ENCODE assay signal across 25 mouse cellular contexts in genomic region chr7:69770980-69771348, GRCm38 (mm10).
DNase-seq lines count a peak whose midpoint lies in the region; ATAC-seq and TF ChIP-seq lines count a peak whose summit lies in the region.
"Had no signal": no experiment of that assay in that cellular context is flagged by ENCODE, and none has a peak within 500 bp of the region (broad histone marks: within the 10 kb centered on the region; RNA-seq: fewer than 3 reads in every experiment).

No protein-coding gene starts in this region.

- DNase-seq in cerebellum, postnatal 10 days = peak; percentile 2 to 6
- DNase-seq in cerebellum, adult 8-10 months = no peak
- DNase-seq in layer of hippocampus, adult 2 months (ENCODE audit: low spot score in 2 of 2) = no peak
- DNase-seq in layer of hippocampus, adult 9-10 months (ENCODE audit: low spot score) = no peak
- no peak for DNase-seq in heart, postnatal 4 days
- DNase-seq: adrenal gland, postnatal 10 days; cerebellum, adult 11-12 months; gastrocnemius, postnatal 14 days; heart, postnatal 14 days; kidney, adult 9 months; kidney, postnatal 10 days; lung, embryonic 14.5 days; right cerebral cortex, postnatal 4 days; thymus, adult 18-20 months; thymus, postnatal 25 days had no signal

- peak; percentile 62 for ATAC-seq in midbrain, embryonic 13.5 days
- no peak for ATAC-seq in erythroid progenitor cell, adult 5-6 weeks (replicated peaks; ENCODE audit: low FRiP score, poor library complexity, severe bottlenecking)
- no peak for ATAC-seq in forebrain, embryonic 15.5 days (replicated peaks)
- ATAC-seq: intestine, postnatal 0 days had no signal

- H3K4me3 ChIP-seq in layer of hippocampus, adult 2 months = no peak overlapping the region
- H3K4me3 ChIP-seq in midbrain, embryonic 13.5 days (replicated peaks) = no peak overlapping the region
- H3K4me3 ChIP-seq in forebrain, embryonic 15.5 days = no peak overlapping the region
- H3K4me3 ChIP-seq: erythroblast, embryonic 14.5 days; forebrain, embryonic 12.5 days; limb, embryonic 12.5 days; liver, embryonic 15.5 days had no signal

- H3K36me3 ChIP-seq in midbrain, embryonic 13.5 days = no peaks in the 10 kb centered on the region
- no peaks in the 10 kb centered on the region for H3K36me3 ChIP-seq in forebrain, embryonic 15.5 days
- H3K36me3 ChIP-seq: forebrain, embryonic 12.5 days; limb, embryonic 12.5 days; liver, embryonic 15.5 days had no signal

- no peaks in the 10 kb centered on the region for H3K9me3 ChIP-seq in midbrain, embryonic 13.5 days
- no peaks in the 10 kb centered on the region for H3K9me3 ChIP-seq in forebrain, embryonic 15.5 days
- H3K9me3 ChIP-seq: forebrain, embryonic 12.5 days; limb, embryonic 12.5 days; liver, embryonic 15.5 days had no signal

- H3K4me1 ChIP-seq in midbrain, embryonic 13.5 days (replicated peaks) = peaks cover 9% of the 10 kb centered on the region; the same call in 1 of the 2 replicates
- H3K4me1 ChIP-seq in forebrain, embryonic 15.5 days = no peaks in the 10 kb centered on the region
- H3K4me1 ChIP-seq: limb, embryonic 12.5 days; liver, embryonic 15.5 days had no signal

- 43% methylated on average over 5 of the region's 5 CpGs for WGBS in midbrain, embryonic 13.5 days
- WGBS in forebrain, embryonic 15.5 days = 81% methylated on average over 5 of the region's 5 CpGs

- TF ChIP-seq CTCF in layer of hippocampus, adult 2 months (conservative IDR thresholded peaks at IDR 0.05) = peak; percentile 29; the same call in 1 of the 2 replicates

- no peak overlapping the region for H3K9ac ChIP-seq in midbrain, embryonic 13.5 days (replicated peaks)
- no peak overlapping the region for H3K9ac ChIP-seq in forebrain, embryonic 15.5 days (replicated peaks)
- H3K9ac ChIP-seq: forebrain, embryonic 12.5 days; limb, embryonic 12.5 days; liver, embryonic 15.5 days; lung, embryonic 14.5 days had no signal

- peaks cover 71% of the 10 kb centered on the region for H3K27me3 ChIP-seq in midbrain, embryonic 13.5 days
- H3K27me3 ChIP-seq in forebrain, embryonic 15.5 days = no peaks in the 10 kb centered on the region
- H3K27me3 ChIP-seq: CH12.LX; forebrain, embryonic 12.5 days; limb, embryonic 12.5 days; liver, embryonic 15.5 days had no signal

- peak overlapping the region; percentile 42 for H3K4me2 ChIP-seq in midbrain, embryonic 13.5 days (replicated peaks)
- no peak overlapping the region for H3K4me2 ChIP-seq in forebrain, embryonic 15.5 days (replicated peaks)
- H3K4me2 ChIP-seq: limb, embryonic 12.5 days; liver, embryonic 15.5 days; lung, embryonic 14.5 days had no signal

- H3K27ac ChIP-seq in layer of hippocampus, adult 2 months = no peak overlapping the region
- H3K27ac ChIP-seq in midbrain, embryonic 13.5 days = no peak overlapping the region
- no peak overlapping the region for H3K27ac ChIP-seq in forebrain, embryonic 15.5 days (replicated peaks)
- H3K27ac ChIP-seq: forebrain, embryonic 12.5 days; limb, embryonic 12.5 days; liver, embryonic 15.5 days; stomach, postnatal 0 days had no signal

Comparison
In these comparisons a context has a peak if more than half of its experiments do, and no peak if none do; other contexts are left out.
1. DNase-seq: peak in cerebellum, postnatal 10 days (2 of 2); none in cerebellum, adult 8-10 months (single experiment), layer of hippocampus, adult 2 months (0 of 2), layer of hippocampus, adult 9-10 months (single experiment) and heart, postnatal 4 days (single experiment).